Mouse (Mus musculus) left cerebral cortex, postnatal 25 days (tissue): Measurements from ENCODE around the gene Gpc3. TPM values are rescaled to one million over a fixed set of nuclear protein-coding genes. Genes with fewer than 3 reads are reported as not detected.
"Not testable (repeated sequence)": the region's sequence is repeated elsewhere in the genome, so short reads cannot be mapped to it uniquely, and the experiment has no call there.

Source experiments
- DNase-seq, 2 experiments: peaks; one replicate each; pipeline ENCODE4 v3.0.0; 2022; ENCODE audit warnings: low spot score in 2 of 2, mixed read lengths in 1 of 2
- intact Hi-C: fragments of 180-260 bp; cut with DNase I; formaldehyde crosslinking; loops from one replicate; pipeline ENCODE4 v1.15.1; 2025
- total RNA-seq, 2 experiments: library from RNA; stranded (reverse); gene quantifications; 2 replicates each; pipeline ENCODE4 v1.2.3; 2021

The Gpc3 gene
- total RNA-seq, 2 experiments from 2014 or later, result 6.0 to 6.9 TPM

DNA sequence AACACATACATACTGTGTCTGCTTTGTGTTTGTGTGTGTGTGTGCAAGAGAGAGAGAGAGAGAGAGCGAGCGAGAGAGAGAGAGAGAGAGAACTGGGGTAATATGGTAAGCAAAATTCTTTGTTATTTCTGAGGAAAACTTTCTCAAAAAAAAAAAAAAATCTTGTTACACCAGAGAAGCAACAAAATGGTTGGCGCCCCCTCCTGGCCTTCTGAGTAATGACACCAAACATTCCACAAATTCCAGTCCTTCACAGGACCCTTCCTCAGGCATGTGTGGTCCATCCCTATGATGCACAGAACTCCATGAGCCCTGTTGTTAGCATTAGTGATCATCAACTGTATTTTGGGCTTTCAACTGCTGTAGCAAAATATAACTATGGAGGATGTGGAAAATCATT is 172.0 kb downstream of the Gpc3 start:
- peak; percentile 1 to 3 for DNase-seq
- intact Hi-C loops, result no loop called here

DNA sequence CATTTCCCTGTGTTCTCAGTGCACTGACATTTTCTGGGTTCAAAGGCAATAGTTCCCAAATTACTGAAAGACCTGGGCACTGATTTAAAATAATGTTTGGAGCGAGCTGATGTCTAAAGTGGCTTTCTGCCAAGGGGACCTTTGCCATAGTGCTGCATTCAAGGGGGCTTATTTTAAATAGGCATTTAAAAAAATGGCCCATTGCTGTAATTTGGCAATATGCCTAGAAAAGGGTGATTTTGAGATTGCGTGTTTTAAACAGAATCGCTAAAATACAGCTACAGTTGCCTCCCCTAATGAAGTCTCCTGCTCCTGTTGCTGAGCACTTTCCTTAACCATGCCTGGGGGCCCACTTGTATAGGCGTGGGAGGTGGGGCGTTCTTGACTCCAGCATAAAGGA is 174.3 kb downstream of the Gpc3 start:
- intact Hi-C loops, result no loop called here
- no peak for DNase-seq

DNA sequence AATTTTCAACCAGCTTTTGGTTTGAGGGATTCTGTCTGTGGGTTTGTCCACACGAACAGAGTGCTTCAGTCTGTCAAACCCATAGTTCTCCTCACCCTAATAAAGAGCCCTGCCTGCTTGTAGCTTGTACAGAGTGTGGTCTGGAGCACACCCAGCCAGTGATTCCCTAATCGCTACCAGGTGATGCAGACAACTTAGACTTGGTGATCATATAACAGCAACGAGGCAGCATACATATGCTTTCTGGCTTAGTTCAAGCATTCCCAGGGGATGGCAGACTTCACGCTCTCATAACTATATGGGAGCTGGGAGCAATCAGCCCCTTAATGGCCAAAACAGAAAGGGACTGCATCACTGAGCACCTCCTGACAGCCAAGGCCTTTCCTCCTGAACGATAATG is 188.1 kb downstream of the Gpc3 start:
- no peak for DNase-seq
- intact Hi-C loops, result no loop called here

DNA sequence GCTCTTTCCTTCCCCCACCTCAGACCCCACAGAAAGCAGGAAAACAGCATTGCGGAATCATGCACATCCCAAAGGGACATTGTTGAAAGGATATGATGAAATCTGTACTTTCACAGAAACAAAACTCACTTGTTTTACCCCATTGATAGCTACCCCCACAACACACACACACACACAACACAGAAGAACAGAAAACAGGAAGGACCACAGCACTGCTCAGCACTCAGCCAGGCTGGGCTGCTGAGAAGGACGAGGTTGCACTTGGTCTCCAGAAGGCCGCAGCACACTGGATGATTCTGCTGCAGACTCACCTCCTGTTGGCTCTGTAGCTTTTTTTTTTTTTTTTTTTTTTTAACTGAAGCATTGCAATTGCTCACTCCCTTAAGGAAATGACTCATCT is 193.9 kb downstream of the Gpc3 start:
- no peak for DNase-seq
- intact Hi-C loops, result no loop called here

DNA sequence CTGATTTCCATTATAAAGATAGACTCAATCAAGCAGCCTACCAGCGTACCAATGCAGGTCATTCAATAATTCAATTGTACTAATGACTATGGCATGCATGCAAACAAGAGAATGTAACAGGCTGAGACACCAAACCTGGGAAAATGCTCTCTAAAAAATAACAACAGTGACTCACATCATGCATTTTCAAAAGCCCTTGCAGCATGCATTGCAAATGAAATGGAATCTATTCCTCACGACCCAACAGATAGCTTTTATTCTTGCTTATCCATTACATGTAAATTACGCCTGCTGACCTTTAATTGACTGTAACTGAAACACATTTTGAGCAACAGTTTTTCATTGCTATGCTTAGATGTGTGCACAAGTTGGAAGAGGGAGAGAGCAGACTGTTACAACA is 200.8 kb downstream of the Gpc3 start:
- no peak for DNase-seq
- intact Hi-C loops, result no loop called here

DNA sequence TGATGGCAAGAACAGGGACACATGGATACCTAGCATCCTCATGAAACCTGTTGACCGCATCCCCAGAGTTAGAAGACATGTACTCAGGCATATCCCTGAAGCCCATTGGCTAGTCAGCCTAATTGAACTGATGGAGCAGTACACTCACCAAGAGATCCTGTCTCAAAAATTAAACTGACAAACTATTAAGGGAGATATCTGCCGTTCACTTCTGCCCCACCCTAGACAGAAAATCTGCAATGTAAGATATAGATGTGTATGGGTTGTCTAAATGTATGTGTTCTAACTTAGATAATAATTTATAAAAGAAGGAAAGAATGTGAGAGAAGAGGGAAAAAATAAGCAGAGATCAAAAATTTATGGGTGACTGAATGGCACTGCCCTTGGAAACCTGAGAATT is 212.6 kb downstream of the Gpc3 start:
- intact Hi-C loops, result no loop called here
- DNase-seq, result no peak

DNA sequence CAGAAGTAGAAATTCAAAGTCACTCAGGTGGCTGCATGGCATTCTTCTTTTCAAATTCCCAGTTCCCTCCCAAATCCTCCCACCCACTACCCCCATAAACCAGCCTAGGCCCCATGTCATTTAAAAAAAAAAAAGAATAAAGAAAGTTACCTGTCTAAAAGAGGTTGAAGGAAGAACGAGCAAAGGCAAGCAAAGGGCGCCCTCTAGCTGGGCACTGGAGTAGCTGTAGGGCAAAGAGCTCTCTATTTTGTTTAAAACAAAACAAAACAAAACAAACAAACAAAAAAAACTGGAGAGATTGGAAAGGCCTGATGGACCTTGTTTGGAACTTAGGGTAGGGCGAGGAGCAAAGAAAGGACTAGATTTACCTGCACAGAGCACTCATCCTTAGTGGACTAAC is 238.6 kb downstream of the Gpc3 start:
- intact Hi-C loops, result loop anchor here (10.0 kb wide), 4 partner anchors 460 to 870 kb away; no protein-coding TSS in a partner anchor
- DNase-seq, result peak in 1 of 2 experiments; percentile 2

DNA sequence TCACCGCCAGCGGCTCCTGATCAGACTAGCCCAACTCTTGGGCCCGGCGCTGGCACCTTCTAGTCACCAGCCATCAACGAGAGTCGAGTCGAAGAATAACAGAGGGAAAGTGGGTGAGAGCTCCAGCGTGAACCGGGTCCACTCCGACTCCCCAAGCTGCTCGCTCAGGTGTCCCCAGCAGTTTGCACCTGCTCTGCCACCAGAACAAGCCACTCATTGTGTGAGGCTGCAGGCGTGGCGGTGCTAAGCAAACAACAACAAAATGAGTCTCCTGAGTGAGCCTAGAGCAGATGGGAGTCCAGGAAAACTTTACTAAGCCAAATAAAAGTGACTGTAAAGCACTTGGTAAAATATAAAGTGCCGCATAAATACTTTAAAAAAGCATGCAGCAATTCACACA is 239.5 kb downstream of the Gpc3 start:
- no peak for DNase-seq
- intact Hi-C loops, result loop anchor here (5.0 to 10.0 kb wide), 6 partner anchors 287 to 977 kb away; no protein-coding TSS in a partner anchor

DNA sequence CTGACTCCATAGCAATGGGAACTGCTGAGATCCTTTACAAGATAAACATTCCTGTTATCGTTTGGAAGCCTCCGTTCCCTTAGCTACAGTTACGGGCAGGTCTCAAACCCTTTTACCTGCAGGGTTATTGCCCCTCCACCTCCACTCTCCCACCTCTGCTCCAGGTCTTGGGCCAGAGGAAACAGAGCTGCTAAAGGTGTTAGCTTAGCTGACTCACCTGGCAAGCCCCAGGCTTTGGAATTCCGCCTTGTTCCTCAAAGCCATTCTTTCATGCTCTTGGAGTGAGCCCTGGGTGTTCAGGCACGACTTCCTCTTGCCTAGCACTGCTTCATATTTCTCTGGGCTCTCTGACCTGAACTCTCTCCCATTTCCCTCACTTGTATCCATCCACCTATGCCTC is 241.3 kb downstream of the Gpc3 start:
- intact Hi-C loops, result loop anchor here (5.0 to 10.0 kb wide), 6 partner anchors 285 to 975 kb away; no protein-coding TSS in a partner anchor
- no peak for DNase-seq

DNA sequence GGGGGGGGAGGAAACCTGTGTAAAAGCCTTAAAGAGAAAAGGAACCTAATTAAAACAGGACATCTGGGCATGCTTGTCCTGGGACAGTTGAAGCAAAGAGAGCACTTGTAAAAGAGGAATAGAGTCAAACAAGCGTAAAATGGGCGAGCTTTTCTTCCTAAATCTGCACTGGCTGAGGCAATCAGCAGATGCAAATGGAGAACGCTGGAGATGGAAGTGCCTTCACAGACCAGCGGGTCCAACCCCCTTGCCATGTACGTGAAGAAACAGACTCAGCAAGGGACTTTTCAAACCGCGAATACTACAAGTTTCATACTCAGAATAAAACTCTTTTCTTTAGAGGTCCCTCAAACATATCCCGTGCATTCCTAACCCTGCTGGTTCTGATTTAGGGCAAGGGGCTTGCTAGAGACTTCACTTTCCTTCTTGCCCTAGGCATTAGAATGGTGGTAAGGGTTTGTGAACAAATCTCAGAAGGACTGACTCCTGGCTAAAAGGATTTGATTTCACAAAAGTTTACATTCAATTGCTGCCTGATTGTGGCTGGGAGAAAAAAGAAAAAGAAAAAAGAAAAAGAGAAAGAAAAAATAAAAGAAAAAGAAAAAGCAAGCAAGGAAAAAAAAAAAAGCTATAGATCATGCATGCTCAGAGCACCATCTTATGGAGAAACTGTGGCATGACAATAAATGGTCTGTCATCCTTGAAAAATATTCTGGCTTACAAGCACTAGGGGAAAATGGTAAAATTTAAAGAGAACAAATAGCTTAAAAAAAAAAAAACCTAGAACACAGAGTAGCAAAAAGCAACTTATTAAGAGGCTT is 243.6 kb downstream of the Gpc3 start:
- intact Hi-C loops, result loop anchor here (5.0 to 10.0 kb wide), 6 partner anchors 283 to 973 kb away; no protein-coding TSS in a partner anchor
- DNase-seq, result peak; percentile 7 to 8

DNA sequence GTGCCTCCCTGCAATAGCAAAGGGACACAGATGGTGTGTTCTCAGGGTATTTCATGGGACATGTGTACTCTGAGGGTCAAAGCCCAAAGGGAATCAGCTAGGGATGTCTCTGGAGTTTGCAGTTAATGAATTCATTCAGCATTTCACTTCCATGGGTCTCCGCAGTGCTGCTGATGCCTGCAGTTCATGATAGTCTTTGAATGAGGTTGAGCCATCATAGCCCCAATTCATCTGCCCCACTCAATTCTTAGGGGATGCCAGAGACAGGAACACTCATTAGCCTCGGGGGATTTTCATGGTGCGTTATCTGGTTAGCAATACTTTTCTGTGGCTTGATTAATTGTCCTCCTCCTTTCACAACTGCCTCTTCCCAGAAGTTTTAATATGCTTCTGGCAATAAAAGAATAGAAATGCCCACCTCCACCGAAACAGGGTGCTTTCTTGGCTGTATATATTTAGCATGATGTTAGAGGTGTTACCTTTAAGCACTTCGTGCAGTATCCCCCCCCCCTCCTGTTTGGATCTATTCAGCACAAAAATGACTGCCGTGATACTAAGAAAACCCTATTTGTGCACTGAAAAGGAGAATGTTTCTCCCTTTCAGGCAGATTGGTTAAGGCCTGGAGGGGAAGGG is 244.3 kb downstream of the Gpc3 start:
- DNase-seq, result no peak
- intact Hi-C loops, result no loop called here

DNA sequence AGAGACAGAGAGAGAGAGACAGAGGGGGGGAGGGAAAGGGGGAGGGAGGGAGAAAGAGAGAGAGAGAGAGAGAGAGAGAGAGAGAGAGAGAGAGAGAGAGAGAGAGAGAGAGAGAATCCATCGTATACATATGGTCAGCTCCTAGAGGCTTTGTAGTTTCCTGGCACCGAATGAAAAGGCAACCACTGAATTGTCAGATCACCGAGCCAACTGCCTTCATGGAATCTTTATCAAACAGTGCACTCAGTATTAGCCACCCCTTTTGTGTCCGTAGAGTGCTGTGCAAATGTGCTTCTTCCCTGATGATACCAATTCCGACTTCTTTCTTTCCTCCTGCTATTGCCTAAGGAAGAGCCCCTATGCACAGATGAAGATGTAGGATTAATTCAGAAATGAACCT is 246.9 kb downstream of the Gpc3 start:
- intact Hi-C loops, result no loop called here
- DNase-seq, result no peak

DNA sequence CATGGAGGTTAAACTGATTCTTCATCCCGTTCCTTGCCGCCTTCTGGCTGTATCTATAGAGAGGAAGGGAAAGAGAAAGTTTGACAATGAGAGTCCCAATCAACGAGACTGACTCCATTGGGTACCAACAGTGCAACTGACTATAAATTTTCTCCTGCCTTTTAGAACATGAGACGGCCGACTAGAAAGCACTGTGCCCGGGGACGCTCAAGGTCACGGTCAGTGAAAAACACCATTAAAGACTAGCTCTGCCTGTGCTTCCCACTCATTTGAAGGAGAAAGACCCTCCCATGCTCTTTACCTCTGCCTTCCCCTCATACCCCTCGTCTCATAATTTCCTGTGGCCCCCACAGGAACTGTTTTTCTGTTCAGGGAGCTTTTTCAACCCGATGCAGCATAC is 248.0 kb downstream of the Gpc3 start:
- DNase-seq, result no peak
- intact Hi-C loops, result no loop called here

DNA sequence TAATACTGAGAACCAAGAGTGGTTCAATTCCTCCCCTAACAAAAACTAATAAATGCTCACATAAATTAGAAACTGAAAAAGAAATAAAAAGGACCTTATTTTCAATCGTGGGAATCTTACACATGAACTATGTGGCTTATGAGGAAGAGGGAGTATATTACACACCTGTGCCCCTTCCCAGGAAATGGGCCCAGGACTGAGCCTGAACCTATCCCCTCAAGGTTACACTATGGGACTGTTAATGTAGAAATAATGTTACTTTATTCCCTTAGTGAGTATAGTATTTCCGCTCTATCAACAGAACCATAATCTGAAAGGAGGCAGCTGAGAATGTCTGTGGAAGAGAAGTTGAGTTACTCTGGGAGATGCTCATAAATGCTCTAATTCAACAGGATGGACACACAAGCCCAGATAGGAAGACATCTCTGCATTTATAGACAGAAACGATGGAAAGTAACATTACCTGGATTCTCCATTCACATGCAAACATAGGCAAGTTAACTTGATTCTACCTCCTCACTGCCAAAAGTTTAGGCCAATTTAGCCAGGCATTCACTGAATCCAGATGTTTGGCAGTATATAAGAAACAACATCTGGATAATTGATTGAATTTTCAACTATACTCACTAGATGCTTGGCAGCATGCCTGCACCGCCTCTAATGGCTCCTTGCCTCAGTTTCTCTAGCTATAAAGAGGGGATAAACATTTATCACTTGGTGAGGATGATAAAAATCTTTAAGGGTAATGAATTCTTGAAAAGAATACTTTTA is 251.3 kb downstream of the Gpc3 start:
- DNase-seq, result no peak
- intact Hi-C loops, result no loop called here

DNA sequence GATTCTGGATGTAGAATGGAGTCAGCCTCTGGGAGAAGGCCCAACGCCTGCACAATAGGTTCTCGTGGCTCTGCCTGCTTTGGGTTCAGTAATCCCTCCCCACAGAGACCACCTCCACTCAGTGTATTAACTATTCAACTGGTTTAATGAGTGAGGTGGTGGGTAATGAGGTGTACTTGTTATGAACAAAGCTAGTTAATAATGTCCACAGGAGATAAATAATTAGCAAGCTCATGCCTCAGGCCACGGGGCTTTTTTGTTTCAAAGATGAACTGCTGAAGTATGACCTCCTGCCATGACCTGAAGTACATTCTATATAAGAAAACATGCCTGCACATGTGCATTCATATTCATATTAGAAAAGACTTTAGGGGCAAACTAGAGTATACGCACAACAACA is 260.8 kb downstream of the Gpc3 start:
- DNase-seq, result no peak
- intact Hi-C loops, result no loop called here

DNA sequence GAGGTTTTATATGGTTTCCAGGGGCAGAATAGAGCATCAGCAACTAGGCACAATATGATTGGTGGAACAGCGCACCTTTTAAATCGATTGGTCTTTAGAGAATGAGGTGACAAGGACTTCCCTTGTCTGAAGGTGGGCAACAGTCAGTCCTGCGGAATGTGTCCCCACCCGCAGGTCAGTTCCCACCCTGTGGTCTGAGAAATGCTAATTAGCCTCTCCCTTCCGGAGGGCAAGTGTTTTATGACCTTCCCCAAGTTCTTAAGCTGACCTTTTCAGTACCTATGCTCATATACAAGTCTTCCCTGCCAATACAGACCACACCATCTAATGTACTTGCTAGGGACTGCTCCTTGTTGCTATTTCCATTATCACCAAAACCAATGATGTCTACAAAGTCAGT is 263.1 kb downstream of the Gpc3 start:
- DNase-seq, intact Hi-C loops: not testable (repeated sequence)

DNA sequence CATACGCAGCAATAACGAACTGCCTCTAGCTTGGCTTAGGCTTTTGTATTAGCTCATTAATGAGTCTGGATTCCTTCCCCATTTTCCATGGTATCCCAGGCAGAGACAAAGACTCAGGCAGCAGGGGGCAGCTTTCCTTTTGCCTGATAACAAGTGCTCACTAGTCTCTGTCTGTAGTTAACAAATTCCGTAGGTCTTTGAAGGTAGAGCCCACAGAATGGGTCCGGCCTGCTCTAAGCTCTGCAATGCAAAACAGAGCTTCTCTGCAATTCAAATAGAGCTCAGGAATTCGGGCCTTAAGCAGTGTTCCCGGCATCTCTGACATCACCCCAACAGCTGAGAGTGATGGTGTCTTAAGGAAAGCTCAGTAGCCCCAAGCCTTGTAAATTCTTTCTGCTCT is 265.0 kb downstream of the Gpc3 start:
- no peak for DNase-seq
- intact Hi-C loops, result no loop called here

DNA sequence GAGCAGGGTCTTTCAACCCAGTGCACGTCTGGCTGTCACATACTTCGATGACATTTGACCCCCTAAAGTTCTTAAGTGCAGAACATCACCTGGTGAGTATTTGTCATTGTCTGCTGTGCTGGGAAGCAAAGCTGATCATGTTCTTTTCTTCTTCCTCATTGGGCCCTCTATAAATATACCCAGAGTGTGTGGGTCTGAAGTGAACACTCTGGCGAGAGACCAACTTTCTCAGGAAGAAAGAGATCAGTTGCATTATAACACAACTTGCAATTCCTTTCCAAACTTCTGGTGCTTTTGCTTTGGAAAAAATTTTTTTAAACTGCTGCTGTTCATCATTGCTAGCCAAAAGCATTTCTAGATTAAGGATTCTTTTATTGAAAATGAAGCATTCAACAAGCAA is 269.7 kb downstream of the Gpc3 start:
- intact Hi-C loops, result no loop called here
- peak in 1 of 2 experiments; percentile 37 for DNase-seq

DNA sequence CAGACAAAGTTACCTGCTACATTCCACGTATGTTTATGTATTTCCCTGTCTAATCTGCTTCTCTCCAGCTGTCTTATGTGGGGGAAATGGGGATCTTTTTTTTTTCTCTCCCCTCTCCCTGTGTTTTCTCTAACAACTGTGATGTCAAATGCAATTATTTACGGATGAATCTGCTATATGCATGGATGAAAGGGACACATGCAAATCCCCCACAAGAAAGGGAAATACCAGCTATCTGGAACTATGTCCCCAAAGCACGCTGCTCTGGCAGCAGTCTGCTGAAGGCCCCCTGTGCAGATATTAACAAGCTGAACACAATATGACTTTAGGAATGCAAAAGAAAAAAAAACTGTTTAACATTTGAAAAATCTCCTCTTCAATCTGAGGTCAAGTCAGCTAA is 273.5 kb downstream of the Gpc3 start:
- intact Hi-C loops, result no loop called here
- no peak for DNase-seq

DNA sequence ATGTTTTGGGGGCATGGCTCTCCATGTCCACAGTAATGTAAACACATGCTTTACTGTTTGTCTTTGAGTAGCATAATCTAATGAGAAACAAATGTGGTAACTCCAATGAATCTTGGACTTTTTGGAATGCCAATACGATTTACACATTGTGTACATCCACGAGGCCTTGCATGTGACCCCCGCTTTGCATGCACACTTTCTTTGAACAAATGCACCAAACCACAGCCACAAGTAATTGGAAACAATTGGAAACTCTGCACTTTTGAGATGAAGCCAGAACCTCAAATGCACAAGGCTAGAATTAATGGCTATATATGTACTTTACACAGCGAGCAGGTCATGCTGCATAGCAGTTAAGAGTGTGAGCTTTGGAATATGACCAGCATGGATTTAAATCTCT is 292.0 kb downstream of the Gpc3 start:
- intact Hi-C loops, result no loop called here
- no peak for DNase-seq
